Mouse (Mus musculus) kidney, postnatal 0 days (tissue): ENCODE results near the gene Lypla2. TPM values are rescaled to one million over a fixed set of nuclear protein-coding genes. Genes with fewer than 3 reads are reported as not detected.

Experiments
- ATAC-seq: fragments of 200-750 bp; cut with Nextera tagmentation; replicated peaks from 2 replicates; pipeline ENCODE4 v1.8.0; 2017; ENCODE audit warnings: low read depth, moderate number of reproducible peaks, moderate TSS enrichment, moderate library complexity; ENCODE audit not compliant: low FRiP score
- DNase-seq: peaks from one replicate; pipeline ENCODE4 v3.0.0-alpha.2; 2016; ENCODE audit warnings: low spot score
- H3K27ac ChIP-seq: fragments of 300-500 bp; sonication (generic); 2 replicates; pipeline ENCODE4 v1.5.1; 2014; ENCODE audit warnings: mild to moderate bottlenecking
- H3K27me3 ChIP-seq: fragments of 300-500 bp; sonication (generic); 2 replicates; pipeline ENCODE4 v1.6.1; 2014; ENCODE audit warnings: low read length, mixed read lengths; ENCODE audit not compliant: insufficient read depth
- H3K36me3 ChIP-seq: fragments of 300-500 bp; sonication (generic); 2 replicates; pipeline ENCODE4 v1.6.1; 2014; ENCODE audit warnings: low read length, mixed read lengths; ENCODE audit not compliant: insufficient read depth
- H3K4me1 ChIP-seq: fragments of 300-500 bp; sonication (generic); replicated peaks from 2 replicates; pipeline ENCODE4 v1.6.1; 2014; ENCODE audit warnings: antibody characterized with exemption, low read length, mixed read lengths; ENCODE audit not compliant: insufficient read depth
- H3K4me2 ChIP-seq: fragments of 300-500 bp; sonication (generic); 2 replicates; pipeline ENCODE4 v1.6.1; 2014; ENCODE audit warnings: mild to moderate bottlenecking, low read length, moderate library complexity, mixed read lengths
- H3K4me3 ChIP-seq: fragments of 300-500 bp; sonication (generic); replicated peaks from 2 replicates; pipeline ENCODE4 v1.5.1; 2014; ENCODE audit warnings: low read depth, low read length
- H3K9ac ChIP-seq: fragments of 300-500 bp; sonication (generic); 2 replicates; pipeline ENCODE4 v1.6.1; 2014; ENCODE audit warnings: low read depth, low read length
- H3K9me3 ChIP-seq: fragments of 300-500 bp; sonication (generic); replicated peaks from 2 replicates; pipeline ENCODE4 v1.6.1; 2016; ENCODE audit warnings: low read length, inconsistent platforms, mixed read lengths
- CTCF ChIP-seq: IDR thresholded peaks from 2 replicates; pipeline ENCODE4 v1.5.1; 2016; ENCODE audit warnings: antibody characterized with exemption, low read depth, mild to moderate bottlenecking, moderate library complexity
- WGBS: fragments of 180-500 bp; shearing (Covaris S2); extraction: QIAGEN DNeasy Blood & Tissue Kit; methylation state at CpG from one replicate; pipeline ENCODE4 v1.1.7; 2014; 5-methylcytosine and 5-hydroxymethylcytosine counted together
- polyA plus RNA-seq: library from polyadenylated mRNA; unstranded; fragments of >200 nt; fragmentation: Nextera tagmentation; extraction: Ambion mirVana; gene quantifications from 2 replicates; pipeline ENCODE4 v1.2.1, GENCODE M21; 2015

The Lypla2 gene
- polyA plus RNA-seq, 1 experiment from 2014 or later = 117 TPM

DNA sequence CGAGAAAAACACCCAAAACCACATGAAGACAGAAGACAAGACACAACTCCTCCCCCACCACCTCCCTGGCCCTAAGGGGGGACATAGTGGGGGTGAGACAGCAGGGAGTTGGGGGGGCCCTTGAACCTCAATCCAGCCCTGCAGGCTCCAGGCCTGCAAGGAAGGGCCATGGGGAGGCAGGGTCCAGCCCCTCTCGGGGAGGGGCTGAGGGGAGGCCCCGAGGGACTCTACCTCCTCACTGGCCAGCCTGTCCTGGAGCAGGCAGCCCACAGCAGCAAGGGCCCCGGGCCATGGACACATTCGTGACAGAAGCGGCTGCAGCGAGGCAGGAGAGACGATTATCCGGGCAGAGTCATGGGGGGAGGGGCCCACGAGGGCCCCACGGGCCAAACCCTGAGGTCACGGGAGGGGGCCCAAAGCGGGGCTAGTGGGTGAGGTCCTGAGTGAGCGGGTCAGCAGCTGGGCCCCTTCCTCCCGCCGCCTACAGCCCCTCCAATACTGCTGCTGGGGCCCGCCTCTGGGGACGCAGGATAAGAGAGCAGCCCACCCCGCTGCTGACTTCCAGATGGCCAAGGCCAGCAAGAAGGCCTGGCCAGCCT lies 4.1 kb downstream of the Lypla2 start:
- H3K27me3 ChIP-seq = no peaks in the 10 kb centered on the region
- H3K27ac ChIP-seq = no peak overlapping the region
- no peak for TF ChIP-seq CTCF
- H3K4me1 ChIP-seq = peaks cover 24% of the 10 kb centered on the region
- H3K4me3 ChIP-seq = no peak overlapping the region
- no peak overlapping the region for H3K9ac ChIP-seq
- H3K9me3 ChIP-seq = no peaks in the 10 kb centered on the region
- H3K36me3 ChIP-seq = peaks cover 37% of the 10 kb centered on the region
- WGBS = 64% methylated on average over 19 of the region's 19 CpGs
- H3K4me2 ChIP-seq = no peak overlapping the region
- DNase-seq (no peak), ATAC-seq (no peak)

GRCm38 (mm10) chr4:135967086-135967760 lies 5.2 kb downstream of the Lypla2 start:
- DNase-seq = no peak
- peaks cover 37% of the 10 kb centered on the region for H3K36me3 ChIP-seq
- 88% methylated on average over 18 of the region's 18 CpGs for WGBS

GRCm38 (mm10) chr4:135966283-135966682 lies 6.1 kb downstream of the Lypla2 start:
- no peak overlapping the region for H3K27ac ChIP-seq
- TF ChIP-seq CTCF = no peak
- no peaks in the 10 kb centered on the region for H3K9me3 ChIP-seq
- 91% methylated on average over 16 of the region's 16 CpGs for WGBS
- no peak overlapping the region for H3K4me3 ChIP-seq
- peaks cover 37% of the 10 kb centered on the region for H3K36me3 ChIP-seq
- no peak overlapping the region for H3K4me2 ChIP-seq
- no peak for ATAC-seq
- H3K4me1 ChIP-seq = peaks cover 14% of the 10 kb centered on the region
- no peak for DNase-seq
- H3K9ac ChIP-seq = no peak overlapping the region
- H3K27me3 ChIP-seq = no peaks in the 10 kb centered on the region

More at GRCm38 (mm10) chr4:135967086-135967760, 5.2 kb downstream of the Lypla2 start:
- H3K9ac ChIP-seq = no peak overlapping the region
- no peaks in the 10 kb centered on the region for H3K9me3 ChIP-seq
- no peak overlapping the region for H3K4me3 ChIP-seq
- H3K4me2 ChIP-seq = no peak overlapping the region
- no peak overlapping the region for H3K27ac ChIP-seq
- no peak for ATAC-seq
- no peak for TF ChIP-seq CTCF
- H3K4me1 ChIP-seq = peaks cover 19% of the 10 kb centered on the region
- no peaks in the 10 kb centered on the region for H3K27me3 ChIP-seq

- no peak for ATAC-seq
- Histone ChIP-seq H3K4me3 (no peak overlapping the region), H3K9me3 (no peaks in the 10 kb centered on the region), H3K36me3 (peaks cover 38% of the 10 kb centered on the region), H3K27ac (no peak overlapping the region), H3K4me1 (peaks cover 8% of the 10 kb centered on the region), H3K4me2 (peak overlapping the region; percentile 95; the same call in 1 of the 2 replicates), H3K27me3 (no peaks in the 10 kb centered on the region), H3K9ac (0 out of 2 replicates have a peak overlapping the region, but pooled peaks have one; percentile 25)
- no peak for TF ChIP-seq CTCF
- DNase-seq = no peak
- WGBS = 76% methylated on average over 9 of the region's 9 CpGs
These were observed 7.3 kb downstream of the Lypla2 start for GRCm38 (mm10) chr4:135965113-135965512.

- no peak for DNase-seq
- ATAC-seq = peak; percentile 23; the same call in 1 of the 2 replicates
- Histone ChIP-seq H3K9ac (peak overlapping the region; percentile 72), H3K4me1 (peaks cover 8% of the 10 kb centered on the region), H3K27ac (peak overlapping the region; percentile 83), H3K4me3 (peak overlapping the region; percentile 54), H3K9me3 (no peaks in the 10 kb centered on the region), H3K36me3 (peaks cover 35% of the 10 kb centered on the region), H3K4me2 (peak overlapping the region; percentile 95), H3K27me3 (no peaks in the 10 kb centered on the region)
- no peak for TF ChIP-seq CTCF
- 1% methylated on average over 12 of the region's 12 CpGs for WGBS
These were observed 8.0 kb downstream of the Lypla2 start for GRCm38 (mm10) chr4:135964426-135964825.

GRCm38 (mm10) chr4:135963457-135964193 lies 8.8 kb downstream of the Lypla2 start, which contains the start of gene Gale:
Gene Gale (plus strand): TSS chr4:135963727.
- Histone ChIP-seq H3K36me3 (peaks cover 34% of the 10 kb centered on the region), H3K4me1 (peaks cover 8% of the 10 kb centered on the region), H3K4me3 (peak within 1 kb of the TSS; percentile 54), H3K4me2 (peak within 1 kb of the TSS; percentile 95), H3K27me3 (no peaks in the 10 kb centered on the region), H3K27ac (peak within 1 kb of the TSS; percentile 90), H3K9ac (peak within 1 kb of the TSS; percentile 72), H3K9me3 (no peaks in the 10 kb centered on the region)
- under 1% methylated on average over 56 of the region's 56 CpGs for WGBS
- TF ChIP-seq CTCF = no peak
- ATAC-seq (peak; percentile 89), DNase-seq (peak; percentile 97)
